Mouse (Mus musculus) heart, embryonic 12.5 days (tissue): ENCODE results near the gene Gm4724. TPM values are rescaled to one million over a fixed set of nuclear protein-coding genes. Genes with fewer than 3 reads are reported as not detected.
"Not testable (repeated sequence)": the region's sequence is repeated elsewhere in the genome, so short reads cannot be mapped to it uniquely, and the experiment has no call there.

Experiments used
- ATAC-seq: fragments of 200-750 bp; cut with Nextera tagmentation; 2 replicates; pipeline ENCODE4 v1.8.0; 2017; ENCODE audit warnings: moderate TSS enrichment, moderate library complexity; ENCODE audit not compliant: insufficient number of reproducible peaks, low FRiP score
- H3K27ac ChIP-seq: fragments of 300-500 bp; sonication (generic); 2 replicates; pipeline ENCODE4 v1.5.1; 2016; ENCODE audit warnings: mild to moderate bottlenecking, moderate library complexity; ENCODE audit not compliant: poor library complexity, severe bottlenecking
- H3K27me3 ChIP-seq: fragments of 300-500 bp; sonication (generic); replicated peaks from 2 replicates; pipeline ENCODE4 v1.6.1; 2016; ENCODE audit warnings: mild to moderate bottlenecking, moderate library complexity
- H3K36me3 ChIP-seq: fragments of 300-500 bp; sonication (generic); 2 replicates; pipeline ENCODE4 v1.6.1; 2016; ENCODE audit warnings: mild to moderate bottlenecking, moderate library complexity
- H3K4me1 ChIP-seq: fragments of 300-500 bp; sonication (generic); replicated peaks from 2 replicates; pipeline ENCODE4 v1.6.1; 2016; ENCODE audit warnings: mild to moderate bottlenecking
- H3K4me2 ChIP-seq: fragments of 300-500 bp; sonication (generic); 2 replicates; pipeline ENCODE4 v1.6.1; 2016; ENCODE audit warnings: mild to moderate bottlenecking, moderate library complexity
- H3K4me3 ChIP-seq: fragments of 300-500 bp; sonication (generic); 2 replicates; pipeline ENCODE4 v1.5.1; 2016; ENCODE audit warnings: mild to moderate bottlenecking
- H3K9ac ChIP-seq: fragments of 300-500 bp; sonication (generic); 2 replicates; pipeline ENCODE4 v1.6.1; 2016; ENCODE audit warnings: mild to moderate bottlenecking, moderate library complexity
- H3K9me3 ChIP-seq: fragments of 300-500 bp; sonication (generic); replicated peaks from 2 replicates; pipeline ENCODE4 v1.6.1; 2016; ENCODE audit warnings: mild to moderate bottlenecking, moderate library complexity
- WGBS: fragments of 180-500 bp; shearing (Covaris S2); methylation state at CpG from one replicate; pipeline ENCODE4 v1.1.7; 2016; 5-methylcytosine and 5-hydroxymethylcytosine counted together
- polyA plus RNA-seq: library from polyadenylated mRNA; unstranded; fragments of >200 nt; fragmentation: Nextera tagmentation; extraction: Ambion mirVana; gene quantifications from 2 replicates; pipeline ENCODE4 v1.2.1, GENCODE M21; 2016

Gene Gm4724
- 6.8 and 10.6 TPM in 2 replicates for polyA plus RNA-seq

DNA sequence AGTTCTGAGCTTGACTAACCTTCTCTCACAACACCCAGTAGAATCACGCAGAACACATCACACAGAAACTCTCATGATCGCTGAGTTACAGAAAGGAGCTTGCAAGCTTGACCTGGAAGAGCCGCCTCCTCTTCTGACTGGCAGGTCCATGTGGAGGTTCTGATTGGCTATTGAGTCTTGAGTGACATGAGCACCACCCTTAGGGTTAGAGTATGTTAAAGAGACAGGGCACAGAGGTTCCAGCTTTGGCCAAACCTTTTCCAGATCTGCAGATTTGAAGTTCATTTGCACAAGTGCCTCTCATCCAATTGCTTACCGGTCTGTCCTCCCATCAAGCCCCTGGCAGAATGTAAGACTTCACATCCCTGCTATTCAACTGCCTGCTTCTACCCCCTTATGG, at the start of gene Gm4724:
Gene Gm4724 (minus strand): TSS at position 101 of the 400 bp plus-strand sequence.
- not testable (repeated sequence) for H3K4me2 ChIP-seq, H3K4me3 ChIP-seq, H3K27me3 ChIP-seq, H3K4me1 ChIP-seq, ATAC-seq, H3K9ac ChIP-seq, H3K27ac ChIP-seq, H3K9me3 ChIP-seq, H3K36me3 ChIP-seq
- no CpG with 5 or more reads among the region's 4 CpGs for WGBS

DNA sequence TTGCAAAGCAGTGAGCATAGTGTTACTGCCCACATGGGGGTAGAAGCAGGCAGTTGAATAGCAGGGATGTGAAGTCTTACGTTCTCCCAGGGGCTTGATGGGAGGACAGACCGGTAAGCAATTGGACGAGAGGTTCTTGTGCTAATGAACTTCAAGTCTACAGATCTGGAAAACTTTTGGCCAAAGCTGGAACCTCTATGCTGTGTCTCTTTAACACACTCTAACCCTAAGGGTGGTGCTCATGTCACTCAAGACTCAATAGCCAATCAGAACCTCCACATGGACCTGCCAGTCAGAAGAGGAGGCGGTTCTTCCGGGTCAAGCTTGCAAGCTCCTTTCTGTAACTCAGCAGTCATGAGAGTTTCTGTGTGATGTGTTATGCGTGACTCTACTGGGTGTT, 34.1 kb upstream of the Gm4724 start, which contains the start of gene Zfp965:
Gene Zfp965 (plus strand): TSS at position 301 of the 400 bp plus-strand sequence.
- not testable (repeated sequence) for H3K9me3 ChIP-seq, H3K4me2 ChIP-seq, H3K27me3 ChIP-seq, H3K9ac ChIP-seq, ATAC-seq, H3K4me3 ChIP-seq, H3K36me3 ChIP-seq, H3K4me1 ChIP-seq, H3K27ac ChIP-seq
- WGBS, result no CpG with 5 or more reads among the region's 6 CpGs

Other genes with a start within 250 kb of the Gm4724 start
- gene Gm14391, start 228.9 kb downstream of the Gm4724 start, polyA plus RNA-seq, result 3.5 and 5.0 TPM in 2 replicates
- gene Gm14440, start 160.7 kb downstream of the Gm4724 start, polyA plus RNA-seq, result 1.00 and 2.5 TPM in 2 replicates
- gene Gm4631, start 97.6 kb downstream of the Gm4724 start, polyA plus RNA-seq, result 12.1 and 13.2 TPM in 2 replicates
- 7.2 and 8.2 TPM in 2 replicates for gene Zfp968, start 63.4 kb downstream of the Gm4724 start, polyA plus RNA-seq
- 7.7 and 8.3 TPM in 2 replicates for gene Zfp965, start 34.2 kb upstream of the Gm4724 start, polyA plus RNA-seq
- gene Gm11007, start 208.2 kb upstream of the Gm4724 start, polyA plus RNA-seq, result not detected in 2 replicates